Mouse (Mus musculus) limb, embryonic 14.5 days (tissue): ENCODE measurements around the gene Wfdc9. TPM values are rescaled to one million over a fixed set of nuclear protein-coding genes. Genes with fewer than 3 reads are reported as not detected.

Experiments used
- ATAC-seq: fragments of 200-750 bp; cut with Nextera tagmentation; 2 replicates; pipeline ENCODE4 v1.8.0; 2017; ENCODE audit warnings: low read depth, moderate number of reproducible peaks, moderate TSS enrichment; ENCODE audit not compliant: low FRiP score
- DNase-seq: peaks from one replicate; pipeline ENCODE4 v3.0.0-alpha.2; 2015; ENCODE audit warnings: low spot score
- H3K27ac ChIP-seq: fragments of 300-500 bp; sonication (generic); replicated peaks from 2 replicates; pipeline ENCODE4 v1.5.1; 2014; ENCODE audit warnings: low read depth, mild to moderate bottlenecking, low read length, moderate library complexity, mixed read lengths
- H3K27me3 ChIP-seq: fragments of 300-500 bp; sonication (generic); 2 replicates; pipeline ENCODE4 v1.6.1; 2014; ENCODE audit warnings: low read length, mixed read lengths; ENCODE audit not compliant: control insufficient read depth, insufficient read depth
- H3K36me3 ChIP-seq: fragments of 300-500 bp; sonication (generic); 2 replicates; pipeline ENCODE4 v1.6.1; 2014; ENCODE audit warnings: mild to moderate bottlenecking, low read length, moderate library complexity, mixed read lengths; ENCODE audit not compliant: control insufficient read depth, insufficient read depth
- H3K4me1 ChIP-seq: fragments of 300-500 bp; sonication (generic); 2 replicates; pipeline ENCODE4 v1.6.1; 2014; ENCODE audit warnings: antibody characterized with exemption, low read length, mixed read lengths; ENCODE audit not compliant: control insufficient read depth, insufficient read depth
- H3K4me2 ChIP-seq: fragments of 300-500 bp; sonication (generic); replicated peaks from 2 replicates; pipeline ENCODE4 v1.6.1; 2014; ENCODE audit warnings: low read depth, mild to moderate bottlenecking, low read length, moderate library complexity; ENCODE audit not compliant: severe bottlenecking
- H3K4me3 ChIP-seq: fragments of 300-500 bp; sonication (generic); replicated peaks from 2 replicates; pipeline ENCODE4 v1.5.1; 2014; ENCODE audit warnings: low read length
- H3K9ac ChIP-seq: fragments of 300-500 bp; sonication (generic); 2 replicates; pipeline ENCODE4 v1.6.1; 2014; ENCODE audit warnings: mild to moderate bottlenecking, low read depth, low read length, moderate library complexity; ENCODE audit not compliant: severe bottlenecking
- H3K9me3 ChIP-seq: fragments of 300-500 bp; sonication (generic); 2 replicates; pipeline ENCODE4 v1.6.1; 2016; ENCODE audit warnings: low read length; ENCODE audit not compliant: control insufficient read depth
- POLR2A ChIP-seq: fragments of 200-500 bp; IDR thresholded peaks from 2 replicates; pipeline ENCODE4 v1.8.0; 2012; ENCODE audit warnings: inconsistent platforms, mild to moderate bottlenecking, moderate library complexity, borderline replicate concordance; ENCODE audit not compliant: insufficient read depth, insufficient read length; ENCODE audit errors: extremely low read depth
- WGBS: fragments of 180-500 bp; shearing (Covaris S2); extraction: QIAGEN DNeasy Blood & Tissue Kit; methylation state at CpG from one replicate; pipeline ENCODE4 v1.1.7; 2014; 5-methylcytosine and 5-hydroxymethylcytosine counted together
- polyA plus RNA-seq, 2 experiments: library from polyadenylated mRNA; depleted of rRNA in 1 of 2; stranded (reverse) in 1 of 2; unstranded in 1 of 2; fragments of >200 nt; fragmentation: Nextera tagmentation in 1 of 2; extraction: Ambion mirVana in 1 of 2; gene quantifications; 2 replicates each; pipeline versions ENCODE4 v1.2.1 to v1.2.3; 2012 to 2014

Gene Wfdc9
- polyA plus RNA-seq, 2 experiments: not detected

DNA sequence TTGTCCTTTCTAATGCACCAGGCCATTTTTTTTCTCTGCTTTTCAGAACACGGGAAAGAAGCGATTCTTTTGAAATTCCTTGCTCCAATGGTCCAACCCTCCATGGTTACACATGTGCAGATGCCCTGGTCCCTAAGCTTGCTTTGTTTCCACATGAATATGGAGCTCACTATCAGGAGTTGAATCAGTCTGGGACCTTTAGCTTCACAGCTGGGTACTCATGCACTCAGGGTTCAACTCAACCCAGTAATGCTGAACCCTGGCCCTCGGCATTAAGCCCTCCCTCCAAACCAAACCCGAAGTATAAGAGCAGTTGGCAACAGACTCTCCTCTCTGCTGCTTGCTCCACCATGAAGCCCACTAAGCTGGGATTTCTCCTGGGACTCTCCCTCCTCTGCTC is 41.8 kb upstream of the Wfdc9 start, which contains the start of gene Spint4:
TSS of gene Spint4 (plus strand) at position 301 of the 400 bp plus-strand sequence.
- DNase-seq (no peak), ATAC-seq (no peak)
- 83% methylated on average over 4 of the region's 4 CpGs for WGBS
- no peaks in the 10 kb centered on the region for H3K27me3 ChIP-seq
- TF ChIP-seq POLR2A: no peak
- H3K27ac ChIP-seq: no peak within 1 kb of the TSS
- no peak within 1 kb of the TSS for H3K4me2 ChIP-seq
- H3K4me3 ChIP-seq: no peak within 1 kb of the TSS
- H3K9me3 ChIP-seq: no peaks in the 10 kb centered on the region
- H3K4me1 ChIP-seq: no peaks in the 10 kb centered on the region
- no peak within 1 kb of the TSS for H3K9ac ChIP-seq
- no peaks in the 10 kb centered on the region for H3K36me3 ChIP-seq

DNA sequence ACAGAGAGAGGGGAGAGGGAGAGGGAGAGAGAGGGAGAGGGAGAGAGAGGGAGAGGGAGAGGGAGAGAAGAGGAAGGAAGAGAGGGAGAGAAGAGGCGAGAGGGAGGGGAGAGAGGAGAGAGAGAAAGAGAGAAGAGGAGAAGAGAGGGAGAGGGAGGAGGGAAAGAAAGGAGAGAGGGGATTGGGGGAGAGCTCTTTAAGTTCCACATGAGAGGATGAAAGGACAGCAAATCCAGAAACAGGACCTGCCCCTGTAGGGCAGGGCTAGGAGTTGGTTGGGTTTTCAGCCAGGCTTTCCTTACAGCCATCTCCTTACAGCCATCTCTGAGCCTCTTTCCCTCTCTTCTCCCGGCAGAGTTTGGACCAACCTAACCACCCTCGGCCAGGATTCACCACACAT is 28.4 kb upstream of the Wfdc9 start, which contains the start of gene Wfdc13:
TSS of gene Wfdc13 (plus strand) at position 301 of the 400 bp plus-strand sequence.
- no peak within 1 kb of the TSS for H3K9ac ChIP-seq
- H3K27ac ChIP-seq: no peak within 1 kb of the TSS
- DNase-seq (no peak), ATAC-seq (no peak)
- 61% methylated on average over 3 of the region's 3 CpGs for WGBS
- no peaks in the 10 kb centered on the region for H3K9me3 ChIP-seq
- TF ChIP-seq POLR2A: no peak
- H3K27me3 ChIP-seq: no peaks in the 10 kb centered on the region
- H3K36me3 ChIP-seq: no peaks in the 10 kb centered on the region
- H3K4me3 ChIP-seq: no peak within 1 kb of the TSS
- H3K4me2 ChIP-seq: no peak within 1 kb of the TSS
- no peaks in the 10 kb centered on the region for H3K4me1 ChIP-seq

DNA sequence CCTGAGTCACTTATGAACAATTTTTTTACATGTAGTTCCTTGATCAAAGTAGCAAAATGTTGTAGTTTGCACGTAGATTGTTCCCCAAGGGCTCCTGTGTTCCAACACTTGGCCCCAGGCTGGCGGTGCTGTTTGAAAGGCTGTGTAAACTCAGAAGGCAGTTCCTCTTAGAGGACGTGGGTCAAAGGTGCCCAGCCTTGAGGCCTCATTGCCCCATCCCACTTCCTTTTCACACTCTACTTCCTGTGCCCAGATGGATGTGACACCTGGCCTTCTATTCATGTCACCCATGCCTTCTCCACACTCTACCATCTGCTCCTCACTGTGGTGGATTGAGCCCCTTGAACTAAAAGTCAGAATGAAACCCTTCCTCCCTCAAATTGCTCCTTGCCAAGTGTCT is 23.5 kb upstream of the Wfdc9 start:
- no peaks in the 10 kb centered on the region for H3K4me1 ChIP-seq
- no peaks in the 10 kb centered on the region for H3K27me3 ChIP-seq
- no peak for TF ChIP-seq POLR2A
- WGBS: 34% methylated on average over 3 of the region's 3 CpGs
- no peaks in the 10 kb centered on the region for H3K36me3 ChIP-seq
- H3K9ac ChIP-seq: no peak overlapping the region
- ATAC-seq: no peak
- no peak for DNase-seq
- no peaks in the 10 kb centered on the region for H3K9me3 ChIP-seq
- H3K27ac ChIP-seq: no peak overlapping the region
- H3K4me2 ChIP-seq: no peak overlapping the region
- H3K4me3 ChIP-seq: no peak overlapping the region

DNA sequence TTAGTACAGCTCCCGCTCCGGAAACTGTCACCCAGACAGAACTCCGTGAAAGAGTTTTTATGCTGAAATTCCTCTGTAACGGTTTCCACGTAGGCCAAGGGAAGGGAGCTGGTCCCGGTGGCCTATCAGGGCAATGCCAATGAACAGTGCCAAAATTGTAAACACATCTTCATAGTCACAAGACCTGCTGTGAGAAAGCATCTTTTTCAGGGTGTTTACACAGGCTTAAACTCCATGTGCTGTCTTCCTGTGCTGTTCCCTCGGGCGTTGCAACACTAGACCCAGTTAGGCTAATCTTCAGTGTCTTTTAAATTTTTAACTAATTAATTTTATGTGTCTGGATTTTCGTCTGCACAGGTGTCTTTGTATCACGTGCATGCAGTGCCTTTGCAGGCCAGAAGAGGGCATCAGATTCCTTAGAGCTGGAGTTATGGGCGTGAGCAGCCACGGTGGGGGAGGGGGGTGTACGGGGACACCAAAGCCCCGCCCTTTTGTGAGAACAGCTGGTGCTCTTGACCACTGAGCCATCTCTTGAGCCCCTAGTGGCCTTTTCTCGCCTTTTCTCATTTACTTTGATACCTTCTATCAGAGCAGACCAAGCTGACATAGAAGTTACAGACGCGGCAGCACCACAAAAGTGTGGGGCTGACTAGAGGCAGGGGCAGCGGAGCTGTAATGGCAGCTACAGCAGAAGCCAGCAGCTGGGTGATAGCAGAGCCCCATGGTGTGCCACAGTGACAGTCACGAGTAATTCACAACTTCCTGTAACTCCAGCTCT is 22.7 kb upstream of the Wfdc9 start:
- peak; percentile 63; the same call in 1 of the 2 replicates for ATAC-seq
- H3K4me2 ChIP-seq: peak overlapping the region; percentile 47
- no peaks in the 10 kb centered on the region for H3K4me1 ChIP-seq
- H3K27me3 ChIP-seq: no peaks in the 10 kb centered on the region
- H3K27ac ChIP-seq: no peak overlapping the region
- H3K36me3 ChIP-seq: no peaks in the 10 kb centered on the region
- WGBS: 15% methylated on average over 19 of the region's 19 CpGs
- H3K9ac ChIP-seq: 0 out of 2 replicates have a peak overlapping the region, but pooled peaks have one; percentile 25
- no peak for TF ChIP-seq POLR2A
- peak; percentile 71 for DNase-seq
- peak overlapping the region; percentile 29 for H3K4me3 ChIP-seq
- H3K9me3 ChIP-seq: no peaks in the 10 kb centered on the region

DNA sequence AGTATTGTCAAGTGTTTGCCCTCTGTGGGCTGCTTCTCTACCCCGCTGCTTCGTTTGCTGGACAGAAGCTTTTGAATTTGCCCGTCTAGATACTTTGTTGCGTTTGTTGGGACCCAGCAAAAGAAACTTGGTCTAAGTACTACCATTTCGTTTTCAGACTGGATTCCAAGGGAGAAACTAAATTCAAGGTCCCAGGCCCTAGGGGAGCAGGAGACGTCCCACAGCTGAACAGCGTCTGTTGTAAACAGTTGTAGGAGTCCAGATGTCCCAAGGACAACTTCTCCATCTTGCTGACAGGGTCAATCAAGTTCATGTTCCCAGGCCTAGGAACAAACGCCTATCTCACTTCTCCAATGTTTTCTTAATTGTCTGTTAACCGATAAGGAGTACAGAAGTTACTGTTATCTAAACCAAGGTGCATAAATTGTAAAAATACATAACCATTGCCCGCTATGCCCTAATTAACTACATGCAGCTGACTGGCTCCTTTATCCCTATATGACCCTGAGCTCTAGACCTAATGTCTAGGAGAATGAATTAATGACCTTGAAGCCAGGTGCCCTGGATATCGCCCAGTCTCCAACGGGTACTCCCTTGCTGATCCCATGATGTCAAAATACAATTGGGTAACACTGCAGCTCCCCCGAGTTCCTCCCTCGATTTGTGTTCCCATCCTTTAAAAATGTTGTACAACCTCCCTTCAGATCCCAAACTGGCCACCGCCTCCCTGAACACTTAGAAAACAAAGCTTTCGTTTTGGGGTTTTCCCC is 20.7 kb upstream of the Wfdc9 start:
- no peak for TF ChIP-seq POLR2A
- no peak overlapping the region for H3K4me3 ChIP-seq
- no peaks in the 10 kb centered on the region for H3K27me3 ChIP-seq
- no peaks in the 10 kb centered on the region for H3K9me3 ChIP-seq
- WGBS: 82% methylated on average over 16 of the region's 16 CpGs
- H3K27ac ChIP-seq: no peak overlapping the region
- H3K4me1 ChIP-seq: no peaks in the 10 kb centered on the region
- H3K36me3 ChIP-seq: no peaks in the 10 kb centered on the region
- no peak overlapping the region for H3K9ac ChIP-seq
- no peak for DNase-seq
- H3K4me2 ChIP-seq: no peak overlapping the region
- no peak for ATAC-seq
